Mouse (Mus musculus) cerebral cortex, adult 2 months (tissue): ENCODE measurements around the gene Wdr43.

ENCODE experiments used
- WGBS: fragments of 180-500 bp; shearing (Covaris S2); methylation state at CpG from one replicate; pipeline ENCODE4 v1.1.7; 2018; 5-methylcytosine and 5-hydroxymethylcytosine counted together

The Wdr43 gene

DNA sequence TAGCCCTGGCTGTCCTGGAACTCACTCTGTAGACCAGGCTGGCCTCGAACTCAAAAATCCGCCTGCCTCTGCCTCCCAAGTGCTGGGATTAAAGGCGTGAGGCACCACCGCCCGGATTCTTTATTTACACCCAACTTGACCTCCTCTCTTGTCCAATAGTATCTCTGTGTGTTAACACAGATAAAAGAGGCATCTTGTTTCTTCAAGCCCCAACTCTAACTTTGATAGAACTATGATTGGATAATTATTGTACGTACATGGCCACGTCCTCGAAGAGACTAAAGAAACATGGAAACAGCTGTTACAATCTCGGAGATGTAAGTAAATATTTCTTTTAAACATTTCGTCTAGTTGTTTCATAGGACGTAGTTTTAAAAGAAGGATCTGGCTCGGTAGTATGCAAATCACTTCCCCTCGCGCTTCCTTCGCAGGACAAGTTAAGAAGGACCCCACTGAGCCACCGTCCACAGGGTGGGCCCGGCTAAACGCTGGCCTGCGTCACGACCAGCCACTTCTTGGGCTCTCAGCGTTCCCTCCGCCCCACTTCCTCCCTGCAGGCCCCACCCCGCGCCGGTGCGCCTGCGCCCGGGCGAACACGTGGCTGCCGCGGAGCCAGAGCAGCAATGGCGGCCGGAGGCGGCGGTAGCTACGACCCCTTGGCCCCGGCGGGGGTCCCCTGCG lies at the start of gene Wdr43:
TSS of gene Wdr43 (plus strand) at position 258 of the 681 bp plus-strand sequence.
- WGBS, result 5% methylated on average over 40 of the region's 40 CpGs

GRCm38 (mm10) chr17:71579176-71579705 lies 36.5 kb upstream of the Wdr43 start:
- 90% methylated on average over 1 of the region's 1 CpGs for WGBS

DNA sequence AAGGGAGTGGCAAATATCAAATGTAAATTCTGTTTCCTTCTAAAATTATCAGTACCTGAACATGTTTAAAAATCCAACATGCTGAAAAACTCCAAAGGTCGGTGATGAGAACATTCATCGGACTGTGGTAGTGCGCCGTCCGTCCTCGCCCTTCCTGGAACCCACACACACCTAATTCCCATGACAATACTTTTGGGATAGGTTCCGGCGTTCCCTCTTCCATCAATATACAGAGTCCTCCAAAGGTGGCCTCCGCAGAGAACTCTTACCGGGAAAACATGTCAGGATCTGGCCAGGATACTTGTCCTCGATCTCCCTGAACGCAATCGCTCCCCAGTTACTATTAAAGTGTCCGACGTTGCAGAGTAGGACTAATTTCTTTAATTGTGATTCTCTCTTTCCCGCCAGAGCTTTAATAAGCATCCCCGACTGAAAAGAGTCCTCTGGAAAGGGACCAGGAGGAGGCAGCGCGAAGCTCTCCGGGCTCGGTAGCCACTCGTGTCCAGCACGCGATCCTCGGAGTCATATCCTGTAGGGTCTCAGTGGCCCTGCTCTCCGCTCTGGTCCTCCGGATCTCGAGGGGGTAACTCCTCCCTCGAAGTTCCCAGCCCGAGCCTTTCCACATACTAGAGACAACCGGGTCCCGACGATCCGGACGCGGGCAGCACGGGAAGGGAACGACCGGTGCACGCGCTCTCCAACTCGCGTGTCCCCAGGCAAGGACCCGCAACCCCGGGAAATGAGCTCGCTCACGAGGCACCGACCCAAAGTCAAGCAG lies 17.6 kb upstream of the Wdr43 start:
- WGBS, result 1% methylated on average over 48 of the region's 48 CpGs

DNA sequence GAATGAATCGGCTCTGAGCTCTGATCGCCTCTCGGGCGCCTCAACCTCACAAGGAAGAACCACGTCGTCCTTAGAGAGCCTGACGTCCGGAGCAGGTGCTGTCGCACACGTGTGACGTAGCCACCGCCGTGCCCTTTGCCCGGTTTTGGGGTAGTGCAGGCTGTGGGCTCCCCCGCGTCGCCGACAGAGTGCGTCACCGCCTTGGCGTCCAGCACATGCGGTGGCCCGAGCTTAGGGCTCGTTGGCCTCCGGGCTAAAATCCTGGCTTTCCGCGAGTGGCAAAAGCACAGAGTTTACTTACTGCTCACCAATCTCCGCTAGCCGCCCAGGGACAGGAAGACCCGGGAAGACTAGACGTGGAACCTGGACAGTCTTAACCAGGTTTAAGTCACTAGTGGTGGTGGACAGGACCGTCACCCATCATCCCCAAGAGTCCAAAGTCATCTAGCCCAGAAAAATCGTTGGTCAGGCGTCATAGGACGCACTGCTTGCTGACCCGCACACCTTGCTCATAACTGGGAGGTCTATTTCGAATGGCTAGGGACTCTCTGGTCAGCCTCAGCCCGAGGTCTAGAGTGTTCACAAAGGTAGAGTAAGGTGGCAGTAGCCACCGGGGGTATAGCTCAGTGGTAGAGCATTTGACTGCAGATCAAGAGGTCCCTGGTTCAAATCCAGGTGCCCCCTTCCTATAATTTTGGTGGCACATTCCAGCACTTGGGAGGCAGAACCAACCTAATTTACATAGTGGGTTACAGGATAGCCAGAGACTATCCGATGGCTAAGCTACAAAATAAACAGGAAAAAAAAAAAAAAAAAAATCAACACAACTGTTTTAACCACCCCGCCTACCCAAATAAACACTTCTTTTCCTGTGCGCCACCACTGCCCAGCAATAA lies 16.8 kb upstream of the Wdr43 start:
- 5% methylated on average over 42 of the region's 42 CpGs for WGBS

- WGBS, result under 1% methylated on average over 73 of the region's 73 CpGs
Observed at GRCm38 (mm10) chr17:71616319-71617032, 781 bp downstream of the Wdr43 start.

- WGBS, result under 1% methylated on average over 10 of the region's 10 CpGs
Observed at GRCm38 (mm10) chr17:71617033-71617362, 1.3 kb downstream of the Wdr43 start.

- WGBS, result 68% methylated on average over 4 of the region's 4 CpGs
Observed at GRCm38 (mm10) chr17:71617974-71618373, 2.3 kb downstream of the Wdr43 start.

DNA sequence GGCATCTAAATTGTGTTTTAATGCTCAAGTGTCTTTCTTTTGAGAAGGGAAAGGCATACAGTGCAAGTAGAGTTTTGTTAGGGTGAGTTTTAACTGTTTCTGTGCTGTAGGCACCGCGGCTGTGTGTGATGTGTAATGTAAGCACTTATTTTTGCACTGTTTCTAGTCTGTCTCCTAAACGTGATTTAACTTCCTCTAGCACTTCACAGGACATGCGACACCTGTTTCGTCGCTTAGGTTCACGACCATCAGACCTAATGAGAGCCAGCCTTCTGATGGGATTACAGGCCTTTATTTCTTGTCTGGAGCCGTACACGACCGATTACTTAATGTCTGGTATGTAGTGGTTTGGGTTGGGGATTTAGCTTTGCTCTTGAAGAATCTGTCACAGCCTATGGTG lies 16.1 kb downstream of the Wdr43 start:
- 89% methylated on average over 10 of the region's 10 CpGs for WGBS

DNA sequence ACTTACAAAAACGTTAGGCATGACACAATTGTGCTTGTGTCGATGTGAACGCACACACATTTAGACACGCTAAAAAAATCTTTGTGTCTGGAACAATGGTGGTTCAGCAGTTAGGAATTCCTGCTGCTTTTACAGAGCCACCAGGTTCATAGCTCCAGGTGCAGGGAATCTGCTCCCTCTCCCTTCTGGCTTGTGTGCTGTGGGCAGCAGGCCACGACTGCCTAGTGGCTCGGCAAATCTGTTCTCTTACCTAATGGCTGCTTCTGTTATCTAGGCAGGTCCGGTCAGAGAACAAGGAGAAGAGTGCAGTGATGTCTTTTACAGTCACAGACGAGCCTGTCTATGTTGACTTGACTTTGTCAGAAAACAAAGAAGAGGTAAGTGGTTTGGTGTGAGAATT lies 17.7 kb downstream of the Wdr43 start:
- WGBS, result 83% methylated on average over 8 of the region's 8 CpGs

DNA sequence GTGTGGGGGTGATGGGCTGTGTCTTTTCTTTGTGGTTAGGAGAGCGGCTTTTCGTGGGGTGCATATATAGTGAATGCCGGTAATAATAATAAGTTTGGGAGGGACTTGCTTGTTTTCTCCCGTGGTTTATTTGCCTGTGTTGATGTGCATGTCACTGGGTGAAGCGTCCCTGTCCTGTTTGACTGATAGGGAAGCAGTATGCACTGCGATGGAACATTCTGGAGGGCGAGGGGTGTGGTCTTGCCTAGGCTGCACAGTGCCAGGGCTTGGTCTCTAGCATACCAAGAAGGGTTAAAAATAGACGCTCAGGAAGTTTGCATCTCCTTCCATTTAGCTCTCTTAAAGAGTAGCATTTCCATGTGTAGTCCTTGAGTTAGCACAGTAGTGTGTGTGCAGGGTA lies 21.1 kb downstream of the Wdr43 start:
- 91% methylated on average over 8 of the region's 8 CpGs for WGBS

DNA sequence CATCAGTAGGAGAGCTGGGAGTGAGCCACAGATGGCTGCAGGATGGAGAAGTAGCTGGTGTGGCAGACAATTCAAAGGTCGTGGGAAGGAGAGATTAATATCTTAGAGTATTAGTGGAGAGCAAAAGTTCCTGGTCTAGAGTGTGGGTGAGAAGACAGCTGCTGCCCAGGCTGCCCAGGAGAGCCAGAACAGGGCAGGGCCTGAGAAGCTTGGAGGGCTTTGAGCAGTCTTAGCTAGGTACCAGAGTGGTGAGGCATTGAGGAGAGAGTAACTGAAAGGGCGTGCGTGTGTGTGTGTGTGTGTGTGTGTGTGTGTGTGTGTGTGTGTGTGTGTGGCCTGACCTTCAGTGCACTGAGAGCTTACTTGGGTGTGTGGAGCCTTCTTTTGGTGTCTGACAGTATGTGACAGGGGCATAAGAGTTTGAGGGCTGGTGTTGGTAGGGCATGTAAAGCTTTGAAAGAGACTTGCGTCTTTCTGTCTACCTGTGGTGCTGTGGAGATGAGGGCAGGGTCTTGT lies 22.1 kb downstream of the Wdr43 start:
- WGBS, result 88% methylated on average over 4 of the region's 4 CpGs

DNA sequence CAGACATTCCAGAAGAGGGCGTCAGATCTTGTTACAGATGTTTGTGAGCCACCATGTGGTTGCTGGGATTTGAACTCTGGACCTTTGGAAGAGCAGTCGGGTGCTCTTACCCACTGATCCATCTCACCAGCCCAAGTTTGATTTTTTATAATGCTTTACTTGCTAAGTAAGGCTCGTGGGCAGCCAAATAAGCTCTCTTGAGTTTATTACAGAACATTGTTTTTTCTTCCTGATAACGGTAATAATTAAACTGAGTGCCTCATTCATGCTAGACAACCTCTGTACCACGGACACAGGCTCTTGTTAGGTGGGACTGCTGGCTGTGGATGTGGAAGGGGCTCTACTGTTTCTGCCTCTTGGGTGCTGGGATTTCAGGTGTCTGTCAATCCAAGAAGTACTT lies 23.4 kb downstream of the Wdr43 start:
- WGBS, result 75% methylated on average over 5 of the region's 5 CpGs

- WGBS, result 70% methylated on average over 9 of the region's 9 CpGs
Observed at GRCm38 (mm10) chr17:71640421-71641085, 24.9 kb downstream of the Wdr43 start.

DNA sequence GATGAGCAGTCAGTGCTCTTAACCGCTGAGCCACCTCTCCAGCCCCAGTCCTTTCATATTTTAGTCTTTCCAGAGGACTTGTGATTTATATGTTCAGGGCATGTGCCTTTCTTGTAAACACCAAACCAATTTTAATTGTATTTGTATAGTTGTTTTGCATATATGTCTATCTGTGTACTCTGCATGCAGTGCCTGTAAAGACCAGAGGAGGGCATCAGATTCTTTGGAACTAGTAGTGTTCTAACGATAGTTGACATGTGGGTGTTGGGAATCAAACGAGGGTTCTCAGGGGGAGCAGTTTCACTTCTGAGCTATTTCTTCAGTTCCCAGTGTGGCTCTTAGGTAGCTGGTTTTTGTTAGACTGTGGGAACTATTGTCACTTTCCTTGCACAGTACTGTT lies 26.5 kb downstream of the Wdr43 start:
- WGBS, result 84% methylated on average over 3 of the region's 3 CpGs

GRCm38 (mm10) chr17:71650011-71650410 lies 34.3 kb downstream of the Wdr43 start:
- 90% methylated on average over 9 of the region's 9 CpGs for WGBS

DNA sequence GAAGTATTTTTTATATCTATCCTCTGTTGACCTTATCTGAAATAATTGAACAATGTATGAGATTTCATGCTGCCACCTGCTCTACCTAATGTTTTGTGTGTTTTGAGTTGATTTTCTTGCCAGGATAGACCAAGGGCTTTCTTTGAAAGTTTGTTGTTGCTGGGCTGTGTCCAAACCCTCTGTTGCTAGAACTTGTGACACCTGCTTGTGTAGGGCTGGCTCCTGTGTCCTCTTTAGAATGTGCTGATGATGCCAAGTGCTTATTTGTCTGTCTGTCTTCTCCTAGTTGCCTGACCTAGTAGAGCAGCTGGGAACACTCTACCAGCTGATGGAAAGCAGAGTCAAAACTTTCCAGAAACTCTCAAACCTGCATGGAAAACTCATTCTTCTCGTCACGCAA lies 36.8 kb downstream of the Wdr43 start:
- 98% methylated on average over 2 of the region's 2 CpGs for WGBS

- 69% methylated on average over 5 of the region's 5 CpGs for WGBS
Observed at GRCm38 (mm10) chr17:71652934-71653333, 37.2 kb downstream of the Wdr43 start.

DNA sequence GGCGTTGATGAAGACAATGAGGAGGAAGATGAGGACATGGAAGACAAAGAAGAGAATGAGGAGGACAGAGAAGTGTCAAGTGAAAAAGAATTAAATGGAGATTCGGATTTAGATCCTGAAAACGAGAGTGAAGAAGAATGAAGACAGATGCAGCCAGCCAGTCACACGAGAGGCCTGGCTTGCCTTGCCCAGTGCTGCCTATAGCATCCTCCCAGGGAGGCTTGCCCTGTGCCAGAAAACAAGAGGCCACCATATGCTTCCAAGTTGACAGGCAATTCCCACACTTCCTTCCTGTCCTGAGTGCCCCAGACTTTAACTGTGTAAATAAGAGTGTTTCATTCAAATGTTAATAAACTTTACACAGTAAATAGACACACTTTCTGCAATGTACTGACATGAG lies 41.8 kb downstream of the Wdr43 start:
- 69% methylated on average over 4 of the region's 4 CpGs for WGBS

GRCm38 (mm10) chr17:71658666-71659065 lies 43.0 kb downstream of the Wdr43 start:
- 90% methylated on average over 10 of the region's 10 CpGs for WGBS

GRCm38 (mm10) chr17:71660390-71660789 lies 44.7 kb downstream of the Wdr43 start:
- 56% methylated on average over 1 of the region's 1 CpGs for WGBS
